Mouse (Mus musculus) heart, embryonic 11.5 days (tissue): ENCODE measurements around the gene Chchd1. TPM values are rescaled to one million over a fixed set of nuclear protein-coding genes. Genes with fewer than 3 reads are reported as not detected.

Experiments used
- ATAC-seq: fragments of 200-750 bp; cut with Nextera tagmentation; replicated peaks from 2 replicates; pipeline ENCODE4 v1.8.0; 2017; ENCODE audit warnings: moderate library complexity; ENCODE audit not compliant: insufficient number of reproducible peaks, low FRiP score, low TSS enrichment
- H3K27ac ChIP-seq: fragments of 300-500 bp; sonication (generic); 2 replicates; pipeline ENCODE4 v1.5.1; 2014; ENCODE audit warnings: mild to moderate bottlenecking, low read depth, low read length
- H3K27me3 ChIP-seq: fragments of 300-500 bp; sonication (generic); 2 replicates; pipeline ENCODE4 v1.6.1; 2014; ENCODE audit warnings: mild to moderate bottlenecking, low read length, mixed read lengths; ENCODE audit not compliant: control insufficient read depth, insufficient read depth
- H3K36me3 ChIP-seq: fragments of 300-500 bp; sonication (generic); 2 replicates; pipeline ENCODE4 v1.6.1; 2014; ENCODE audit warnings: mild to moderate bottlenecking, low read length, moderate library complexity, mixed read lengths; ENCODE audit not compliant: control insufficient read depth, insufficient read depth
- H3K4me1 ChIP-seq: fragments of 300-500 bp; sonication (generic); 2 replicates; pipeline ENCODE4 v1.6.1; 2014; ENCODE audit warnings: low read length; ENCODE audit not compliant: control insufficient read depth, insufficient read depth
- H3K4me2 ChIP-seq: fragments of 300-500 bp; sonication (generic); 2 replicates; pipeline ENCODE4 v1.6.1; 2014; ENCODE audit warnings: mild to moderate bottlenecking, moderate library complexity
- H3K4me3 ChIP-seq: fragments of 300-500 bp; sonication (generic); 2 replicates; pipeline ENCODE4 v1.5.1; 2014; ENCODE audit warnings: low read depth, low read length
- H3K9ac ChIP-seq: fragments of 300-500 bp; sonication (generic); 2 replicates; pipeline ENCODE4 v1.6.1; 2014; ENCODE audit warnings: mild to moderate bottlenecking, low read depth, low read length, moderate library complexity
- H3K9me3 ChIP-seq: fragments of 300-500 bp; sonication (generic); replicated peaks from 2 replicates; pipeline ENCODE4 v1.6.1; 2016; ENCODE audit warnings: low read length; ENCODE audit not compliant: control insufficient read depth
- WGBS: fragments of 180-500 bp; shearing (Covaris S2); extraction: QIAGEN DNeasy Blood & Tissue Kit; methylation state at CpG from one replicate; pipeline ENCODE4 v1.1.7; 2014; ENCODE audit not compliant: insufficient replicate concordance; 5-methylcytosine and 5-hydroxymethylcytosine counted together
- polyA plus RNA-seq: library from polyadenylated mRNA; unstranded; fragments of >200 nt; fragmentation: Nextera tagmentation; extraction: Ambion mirVana; gene quantifications from 2 replicates; pipeline ENCODE4 v1.2.1, GENCODE M21; 2014

Chchd1 gene
- polyA plus RNA-seq, 1 experiment from 2014 or later = 230 TPM

DNA sequence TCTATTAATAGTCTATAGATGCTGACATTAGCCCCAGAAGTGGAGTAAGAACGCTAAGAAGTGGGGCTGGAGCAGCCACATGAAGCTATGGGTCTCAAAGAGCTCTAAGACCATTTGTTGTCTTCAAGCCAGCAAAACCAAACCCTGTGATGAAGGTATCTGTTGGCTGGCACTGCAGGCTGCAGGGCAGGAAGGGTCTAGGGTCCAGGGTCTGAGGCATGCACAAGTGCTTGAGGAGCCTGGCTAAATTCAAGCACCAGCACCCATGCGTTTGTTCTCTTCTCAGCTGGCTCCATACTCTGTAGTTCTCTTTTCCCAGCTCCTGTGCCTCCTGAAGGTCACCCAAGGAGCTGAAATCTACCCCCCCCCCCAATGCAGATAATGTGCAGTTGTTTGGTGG, 32.2 kb downstream of the Chchd1 start:
- Histone ChIP-seq H3K4me2 (no peak overlapping the region; the same call in 1 of the 2 replicates), H3K4me1 (peaks cover 22% of the 10 kb centered on the region), H3K36me3 (peaks cover 21% of the 10 kb centered on the region), H3K4me3 (no peak overlapping the region), H3K27ac (peak overlapping the region; percentile 89), H3K9ac (no peak overlapping the region), H3K27me3 (no peaks in the 10 kb centered on the region), H3K9me3 (no peaks in the 10 kb centered on the region)
- no peak for ATAC-seq
- WGBS = 58% methylated on average over 2 of the region's 2 CpGs

DNA sequence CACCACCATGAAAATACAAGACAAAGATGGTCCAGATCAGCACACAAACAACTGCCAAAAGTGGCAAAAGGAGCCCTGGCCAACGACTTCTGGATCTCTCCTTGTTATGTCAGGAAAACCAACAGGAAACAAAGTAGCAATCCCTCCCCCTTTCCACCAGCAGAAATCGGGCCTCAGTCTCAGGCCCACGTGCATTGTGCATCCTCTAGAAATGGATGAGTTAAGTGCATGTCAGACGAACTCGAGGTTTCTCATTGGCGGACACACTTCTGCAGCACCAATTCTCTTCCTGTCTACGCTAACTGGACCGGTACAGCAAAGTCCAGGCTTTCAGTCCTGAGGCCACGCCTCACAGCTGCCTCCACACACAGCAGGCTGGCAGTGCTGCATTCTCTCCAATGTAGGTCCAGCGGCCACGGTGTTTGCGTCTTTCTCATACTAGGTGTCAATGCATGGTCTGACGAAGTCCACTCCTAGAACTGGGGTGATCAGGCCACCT, 33.1 kb downstream of the Chchd1 start:
- H3K9ac ChIP-seq = no peak overlapping the region
- no peaks in the 10 kb centered on the region for H3K27me3 ChIP-seq
- no peak overlapping the region for H3K4me3 ChIP-seq
- no peak for ATAC-seq
- peaks cover 20% of the 10 kb centered on the region for H3K36me3 ChIP-seq
- H3K4me1 ChIP-seq = peaks cover 22% of the 10 kb centered on the region
- no peak overlapping the region for H3K4me2 ChIP-seq
- WGBS = 78% methylated on average over 13 of the region's 13 CpGs
- H3K9me3 ChIP-seq = no peaks in the 10 kb centered on the region
- 0 out of 2 replicates have a peak overlapping the region, but pooled peaks have one; percentile 16 for H3K27ac ChIP-seq

- no peak overlapping the region for H3K27ac ChIP-seq
- H3K36me3 ChIP-seq = peaks cover 22% of the 10 kb centered on the region
- ATAC-seq = no peak
- H3K4me1 ChIP-seq = peaks cover 22% of the 10 kb centered on the region
- no peak overlapping the region; the same call in 1 of the 2 replicates for H3K4me2 ChIP-seq
- no peak overlapping the region for H3K4me3 ChIP-seq
- no peaks in the 10 kb centered on the region for H3K27me3 ChIP-seq
- WGBS = 34% methylated on average over 14 of the region's 14 CpGs
- no peaks in the 10 kb centered on the region for H3K9me3 ChIP-seq
- no peak overlapping the region for H3K9ac ChIP-seq
These were observed 34.5 kb downstream of the Chchd1 start for GRCm38 (mm10) chr14:20737306-20737705.

GRCm38 (mm10) chr14:20738511-20738910, 35.7 kb downstream of the Chchd1 start:
- no peak overlapping the region for H3K4me2 ChIP-seq
- WGBS = 60% methylated on average over 8 of the region's 8 CpGs
- peaks cover 28% of the 10 kb centered on the region for H3K36me3 ChIP-seq
- 0 out of 2 replicates have a peak overlapping the region, but pooled peaks have one; percentile 10 for H3K27ac ChIP-seq
- peaks cover 22% of the 10 kb centered on the region for H3K4me1 ChIP-seq
- ATAC-seq = no peak
- H3K27me3 ChIP-seq = no peaks in the 10 kb centered on the region
- H3K9ac ChIP-seq = peak overlapping the region; percentile 16; the same call in 1 of the 2 replicates
- H3K9me3 ChIP-seq = no peaks in the 10 kb centered on the region
- no peak overlapping the region for H3K4me3 ChIP-seq

DNA sequence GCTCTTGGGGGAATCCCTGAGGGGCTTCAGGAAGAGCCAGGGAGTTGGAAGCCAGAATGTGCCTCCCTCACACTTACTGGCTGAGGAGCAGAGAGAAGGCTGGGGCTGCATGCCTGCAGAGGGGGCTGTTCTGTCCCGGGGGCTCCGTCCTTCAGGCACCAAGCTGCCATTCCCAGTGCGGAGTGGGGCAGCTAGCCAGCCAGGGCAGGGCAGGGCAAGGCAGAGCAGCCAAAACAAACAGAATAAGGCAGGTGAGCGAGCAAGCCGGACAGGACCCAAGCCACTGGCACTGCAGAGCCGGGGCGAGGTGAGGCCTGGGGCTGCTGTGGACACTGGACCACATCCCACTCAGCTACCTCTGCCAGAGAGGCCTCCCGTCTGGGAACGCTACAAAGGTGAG, 38.5 kb downstream of the Chchd1 start:
- H3K27ac ChIP-seq = no peak overlapping the region
- no peak overlapping the region for H3K4me3 ChIP-seq
- peaks cover 27% of the 10 kb centered on the region for H3K36me3 ChIP-seq
- no peak overlapping the region for H3K9ac ChIP-seq
- H3K4me1 ChIP-seq = peaks cover 10% of the 10 kb centered on the region; the same call in 1 of the 2 replicates
- no peaks in the 10 kb centered on the region for H3K9me3 ChIP-seq
- no peak overlapping the region for H3K4me2 ChIP-seq
- 86% methylated on average over 9 of the region's 9 CpGs for WGBS
- no peak for ATAC-seq
- no peaks in the 10 kb centered on the region for H3K27me3 ChIP-seq

- Histone ChIP-seq H3K27me3 (no peaks in the 10 kb centered on the region), H3K27ac (no peak overlapping the region), H3K9me3 (no peaks in the 10 kb centered on the region), H3K4me1 (peaks cover 8% of the 10 kb centered on the region; the same call in 1 of the 2 replicates), H3K9ac (no peak overlapping the region), H3K4me2 (no peak overlapping the region), H3K36me3 (peaks cover 17% of the 10 kb centered on the region), H3K4me3 (no peak overlapping the region)
- 79% methylated on average over 3 of the region's 3 CpGs for WGBS
- no peak for ATAC-seq
These were observed 40.8 kb downstream of the Chchd1 start for GRCm38 (mm10) chr14:20743614-20744013.

GRCm38 (mm10) chr14:20746935-20747334, 44.1 kb downstream of the Chchd1 start:
- H3K27me3 ChIP-seq = no peaks in the 10 kb centered on the region
- H3K36me3 ChIP-seq = peaks cover 11% of the 10 kb centered on the region
- no peaks in the 10 kb centered on the region for H3K9me3 ChIP-seq
- H3K4me3 ChIP-seq = no peak overlapping the region
- H3K4me1 ChIP-seq = peaks cover 23% of the 10 kb centered on the region
- ATAC-seq = no peak
- no peak overlapping the region for H3K4me2 ChIP-seq
- H3K9ac ChIP-seq = no peak overlapping the region
- no peak overlapping the region for H3K27ac ChIP-seq
- 84% methylated on average over 3 of the region's 3 CpGs for WGBS

DNA sequence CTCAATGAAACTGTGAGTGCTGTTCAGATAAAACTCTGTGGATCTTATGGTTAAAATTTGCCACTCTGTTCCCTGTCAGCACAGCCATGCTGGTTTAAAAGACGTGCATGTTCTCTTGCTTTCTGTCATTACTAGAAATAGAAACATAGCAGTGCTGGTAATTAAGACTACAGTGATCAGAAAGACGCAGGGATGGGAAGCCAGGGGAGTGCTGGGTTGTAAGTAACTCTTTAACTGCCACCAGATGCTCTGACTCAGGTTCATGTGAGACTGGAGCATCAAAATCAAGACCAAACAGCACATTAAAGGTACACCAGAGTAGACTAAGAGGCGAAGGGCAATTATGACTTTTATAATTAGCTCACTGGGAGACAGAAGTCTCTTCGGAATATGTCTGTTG, 45.6 kb downstream of the Chchd1 start:
- peaks cover 9% of the 10 kb centered on the region for H3K36me3 ChIP-seq
- H3K9me3 ChIP-seq = no peaks in the 10 kb centered on the region
- ATAC-seq = no peak
- WGBS = 59% methylated on average over 4 of the region's 4 CpGs
- no peak overlapping the region for H3K4me2 ChIP-seq
- peaks cover 23% of the 10 kb centered on the region for H3K4me1 ChIP-seq
- no peak overlapping the region for H3K27ac ChIP-seq
- H3K27me3 ChIP-seq = no peaks in the 10 kb centered on the region
- H3K9ac ChIP-seq = no peak overlapping the region
- no peak overlapping the region for H3K4me3 ChIP-seq

- H3K4me3 ChIP-seq = no peak overlapping the region
- no peak overlapping the region for H3K9ac ChIP-seq
- H3K36me3 ChIP-seq = peaks cover 8% of the 10 kb centered on the region
- no peaks in the 10 kb centered on the region for H3K9me3 ChIP-seq
- WGBS = 47% methylated on average over 4 of the region's 4 CpGs
- H3K27ac ChIP-seq = peak overlapping the region; percentile 84
- H3K4me1 ChIP-seq = peaks cover 23% of the 10 kb centered on the region
- no peak overlapping the region for H3K4me2 ChIP-seq
- no peaks in the 10 kb centered on the region for H3K27me3 ChIP-seq
- ATAC-seq = no peak
These were observed 46.8 kb downstream of the Chchd1 start for GRCm38 (mm10) chr14:20749494-20750051.
